Mouse (Mus musculus): ENCODE data around the gene Sh3pxd2a.

Gene Sh3pxd2a

DNA sequence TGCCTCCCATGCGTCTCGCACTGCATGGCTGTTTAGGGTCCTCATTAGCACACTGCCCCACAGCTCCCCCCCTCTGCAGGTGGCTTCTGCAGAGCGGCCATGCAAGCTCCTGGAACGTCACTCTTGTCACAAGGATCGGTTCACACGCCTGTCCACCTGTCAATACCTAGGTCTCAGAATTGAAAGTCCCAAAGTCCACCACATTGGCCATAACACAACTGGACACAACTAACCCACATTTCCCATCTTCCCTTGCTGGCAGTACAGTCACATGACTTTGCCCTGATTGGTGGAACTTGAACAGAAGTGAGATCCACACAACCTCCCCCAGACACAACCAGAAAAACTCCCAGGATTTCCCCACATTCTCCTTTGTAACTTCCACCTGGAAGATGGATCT, 53.9 kb downstream of the Sh3pxd2a start:
- Histone ChIP-seq H3K4me3 (replicated peaks; ENCODE audit: low read length) (no peak overlapping the region), H3K4me1 (replicated peaks; ENCODE audit: low read depth, low read length) (peaks cover 96% of the 10 kb centered on the region), H3K9me3 (ENCODE audit: low read length) (no peaks in the 10 kb centered on the region), H3K27me3 (ENCODE audit: insufficient read depth, low read length) (no peaks in the 10 kb centered on the region), H3K36me3 (ENCODE audit: insufficient read depth, low read length) (peaks cover 9% of the 10 kb centered on the region)
- no peak for TF ChIP-seq CTCF (conservative IDR thresholded peaks at IDR 0.05; ENCODE audit: low read length)
- TF ChIP-seq NANOG (IDR thresholded peaks at IDR 0.05; ENCODE audit: borderline replicate concordance, low read length), result no peak
- TF ChIP-seq POU5F1 (IDR thresholded peaks at IDR 0.05; ENCODE audit: borderline replicate concordance, low read length), result no peak

DNA sequence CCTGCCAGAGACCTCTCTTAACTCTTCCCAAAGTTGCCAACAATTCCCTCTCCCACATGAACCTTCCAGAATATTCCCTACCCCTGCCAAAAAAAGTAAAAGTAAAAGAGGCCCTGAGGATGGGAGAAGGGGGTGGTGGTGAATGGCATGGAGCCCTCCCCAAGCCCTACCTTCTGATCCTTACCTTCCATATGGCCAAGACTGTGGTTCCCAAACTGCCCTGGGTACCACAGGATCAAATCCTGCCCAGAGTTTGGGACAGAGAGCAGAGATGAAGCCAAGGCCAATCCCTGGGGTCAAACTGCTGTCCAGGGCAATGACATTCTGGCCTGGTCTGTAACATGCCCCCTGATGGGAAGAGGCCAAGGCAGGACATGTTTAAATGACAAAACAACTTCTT, 55.1 kb downstream of the Sh3pxd2a start:
- Histone ChIP-seq H3K36me3 (ENCODE audit: insufficient read depth, low read length) (peaks cover 9% of the 10 kb centered on the region), H3K4me3 (replicated peaks; ENCODE audit: low read length) (no peak overlapping the region), H3K4me1 (replicated peaks; ENCODE audit: low read depth, low read length) (peaks cover 91% of the 10 kb centered on the region), H3K9me3 (ENCODE audit: low read length) (no peaks in the 10 kb centered on the region), H3K27me3 (ENCODE audit: insufficient read depth, low read length) (no peaks in the 10 kb centered on the region)
- TF ChIP-seq NANOG (IDR thresholded peaks at IDR 0.05; ENCODE audit: borderline replicate concordance, low read length) (no peak), CTCF (conservative IDR thresholded peaks at IDR 0.05; ENCODE audit: low read length) (no peak), POU5F1 (IDR thresholded peaks at IDR 0.05; ENCODE audit: borderline replicate concordance, low read length) (no peak)

DNA sequence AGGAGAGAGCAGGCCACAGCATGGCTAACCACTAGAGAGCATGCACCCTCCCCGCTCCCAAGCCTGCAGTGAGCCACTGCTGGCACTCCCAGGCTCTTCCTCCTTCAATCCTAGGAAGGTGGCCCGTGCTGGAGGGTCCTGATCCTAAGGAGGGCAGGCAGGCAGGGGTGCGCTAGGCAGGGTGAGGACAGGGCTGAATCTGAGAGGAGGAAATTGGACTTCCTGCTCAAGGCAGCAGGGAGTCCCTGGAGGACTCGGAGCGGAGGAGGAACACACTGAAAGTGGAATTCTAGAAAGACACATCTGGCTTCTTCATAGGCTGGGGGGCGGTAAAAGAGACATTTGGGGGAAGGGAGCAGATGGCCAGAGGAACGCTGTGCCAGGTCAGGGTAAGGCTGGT, 55.5 kb downstream of the Sh3pxd2a start:
- H3K4me3 ChIP-seq (replicated peaks; ENCODE audit: low read length), result no peak overlapping the region

DNA sequence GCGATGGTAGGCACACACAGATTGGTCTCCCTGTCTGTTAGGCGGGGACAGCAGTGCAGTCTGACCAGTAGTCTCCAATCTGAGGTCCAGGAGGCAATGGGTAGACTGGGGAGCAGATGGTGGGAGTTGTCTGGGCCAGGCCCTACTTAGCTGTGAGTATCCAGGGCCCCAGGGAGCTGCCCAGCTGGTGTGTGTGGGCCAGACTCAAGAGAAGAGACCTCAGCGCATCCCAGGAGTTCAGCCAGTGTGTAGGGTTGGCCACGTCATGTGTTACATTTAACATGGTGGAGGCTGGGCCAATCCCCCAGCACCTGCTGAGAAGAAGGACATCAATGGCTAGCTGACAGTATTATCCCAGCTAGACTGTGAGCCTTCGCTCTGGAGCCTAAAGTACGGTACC, 56.9 kb downstream of the Sh3pxd2a start:
- Histone ChIP-seq H3K36me3 (ENCODE audit: insufficient read depth, low read length) (peaks cover 8% of the 10 kb centered on the region), H3K9me3 (ENCODE audit: low read length) (no peaks in the 10 kb centered on the region), H3K27me3 (ENCODE audit: insufficient read depth, low read length) (no peaks in the 10 kb centered on the region), H3K4me1 (replicated peaks; ENCODE audit: low read depth, low read length) (peaks cover 91% of the 10 kb centered on the region), H3K4me3 (replicated peaks; ENCODE audit: low read length) (no peak overlapping the region)
- TF ChIP-seq POU5F1 (IDR thresholded peaks at IDR 0.05; ENCODE audit: borderline replicate concordance, low read length) (no peak), NANOG (IDR thresholded peaks at IDR 0.05; ENCODE audit: borderline replicate concordance, low read length) (no peak), CTCF (conservative IDR thresholded peaks at IDR 0.05; ENCODE audit: low read length) (no peak)

More for the DNA sequence above, 55.5 kb downstream of the Sh3pxd2a start:
- H3K4me1 ChIP-seq (replicated peaks; ENCODE audit: low read depth, low read length), result peaks cover 91% of the 10 kb centered on the region
- H3K27me3 ChIP-seq (ENCODE audit: insufficient read depth, low read length), result no peaks in the 10 kb centered on the region
- TF ChIP-seq NANOG (IDR thresholded peaks at IDR 0.05; ENCODE audit: borderline replicate concordance, low read length), result no peak
- no peak for TF ChIP-seq POU5F1 (IDR thresholded peaks at IDR 0.05; ENCODE audit: borderline replicate concordance, low read length)
- TF ChIP-seq CTCF (conservative IDR thresholded peaks at IDR 0.05; ENCODE audit: low read length), result no peak
- H3K36me3 ChIP-seq (ENCODE audit: insufficient read depth, low read length), result peaks cover 9% of the 10 kb centered on the region
- no peaks in the 10 kb centered on the region for H3K9me3 ChIP-seq (ENCODE audit: low read length)

DNA sequence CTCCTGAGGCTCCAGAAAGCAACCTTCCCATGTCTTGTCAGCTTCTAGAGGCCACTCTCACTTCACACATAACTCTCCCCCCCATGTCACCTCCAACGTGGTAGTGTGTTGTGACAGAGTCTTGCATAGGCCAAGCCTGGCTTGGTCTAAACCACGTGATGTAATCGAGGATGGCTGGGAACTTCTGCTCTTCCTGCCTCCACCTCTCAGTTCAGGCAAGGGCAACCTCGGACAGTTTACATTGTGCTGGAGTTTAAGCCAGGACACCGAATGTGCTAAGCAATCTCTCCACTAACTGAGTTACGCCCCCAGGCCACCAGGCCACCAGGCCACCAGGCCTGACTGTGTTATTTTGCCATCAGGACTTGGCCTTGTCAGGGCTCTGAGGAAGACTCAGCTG, 57.7 kb downstream of the Sh3pxd2a start:
- Histone ChIP-seq H3K9me3 (ENCODE audit: low read length) (no peaks in the 10 kb centered on the region), H3K36me3 (ENCODE audit: insufficient read depth, low read length) (no peaks in the 10 kb centered on the region; the same call in 1 of the 2 replicates), H3K27me3 (ENCODE audit: insufficient read depth, low read length) (no peaks in the 10 kb centered on the region), H3K4me3 (replicated peaks; ENCODE audit: low read length) (no peak overlapping the region), H3K4me1 (replicated peaks; ENCODE audit: low read depth, low read length) (peaks cover 91% of the 10 kb centered on the region)
- no peak for TF ChIP-seq POU5F1 (IDR thresholded peaks at IDR 0.05; ENCODE audit: borderline replicate concordance, low read length)
- no peak for TF ChIP-seq NANOG (IDR thresholded peaks at IDR 0.05; ENCODE audit: borderline replicate concordance, low read length)
- no peak for TF ChIP-seq CTCF (conservative IDR thresholded peaks at IDR 0.05; ENCODE audit: low read length)

DNA sequence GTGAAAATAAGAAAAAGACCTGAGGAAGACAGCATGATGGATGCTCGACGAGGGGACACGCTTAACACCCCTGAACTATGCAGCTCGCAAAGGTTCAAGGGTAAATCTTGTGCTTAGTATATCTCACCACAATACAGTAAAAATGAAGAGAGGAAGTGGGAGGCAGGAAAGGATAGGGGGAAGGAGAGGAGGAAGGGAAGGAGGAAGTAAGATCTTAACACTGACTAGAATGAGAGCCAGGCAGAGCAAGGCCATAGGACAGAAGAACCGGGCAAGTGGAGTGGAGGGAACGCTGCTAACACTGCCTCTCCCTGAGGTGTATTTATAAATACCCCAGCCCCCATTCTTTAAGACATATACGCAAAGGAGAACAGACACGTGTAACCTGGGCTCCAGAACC, 58.7 kb downstream of the Sh3pxd2a start:
- H3K4me3 ChIP-seq (replicated peaks; ENCODE audit: low read length), result no peak overlapping the region

DNA sequence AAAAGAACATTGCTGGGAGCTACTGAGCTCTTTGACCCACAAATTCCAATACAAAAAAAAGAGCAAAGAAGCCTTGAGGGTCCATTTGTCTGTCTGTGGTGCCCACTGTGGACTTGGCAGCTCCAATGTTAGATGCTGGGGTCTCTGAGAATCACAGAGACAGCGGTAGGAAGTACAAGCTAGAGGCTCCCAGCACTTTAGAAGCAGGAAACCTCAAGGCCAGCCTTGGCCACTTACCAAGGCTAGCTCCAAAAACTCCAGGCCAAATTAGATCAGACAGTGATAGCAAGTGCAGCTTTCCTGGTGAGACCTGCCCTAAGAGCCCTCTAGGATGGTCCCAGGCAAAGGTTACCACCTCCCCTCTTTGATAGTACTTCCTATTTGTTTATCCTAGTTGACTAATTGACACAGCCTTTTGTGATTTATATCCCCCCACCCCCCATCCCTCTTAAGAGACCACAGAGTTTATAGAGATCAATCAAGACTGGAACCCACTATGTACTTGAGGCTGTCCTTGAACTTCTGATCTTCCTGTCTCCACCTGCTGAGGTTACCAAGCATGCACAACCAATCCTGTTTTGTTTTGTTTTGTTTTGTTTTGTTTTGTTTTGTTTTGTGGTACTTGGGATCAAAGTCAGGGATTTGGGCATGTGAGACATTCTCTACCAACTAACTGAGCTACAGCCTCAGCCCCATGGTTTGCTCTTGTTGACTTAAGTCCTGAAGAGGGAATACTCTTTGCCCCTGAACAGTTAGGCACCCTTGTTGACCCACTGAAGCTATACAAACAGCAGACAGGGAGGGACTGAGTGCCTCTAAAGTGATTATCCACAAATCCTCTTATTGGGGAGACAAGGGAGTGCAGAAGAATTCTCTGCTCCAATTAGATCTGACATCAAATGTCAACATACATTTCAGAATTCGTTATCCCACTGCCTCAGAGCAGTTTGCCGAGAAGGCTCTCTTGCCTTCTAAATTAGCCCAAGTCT, 60.5 kb downstream of the Sh3pxd2a start:
- Histone ChIP-seq H3K4me1 (replicated peaks; ENCODE audit: low read depth, low read length) (peaks cover 82% of the 10 kb centered on the region), H3K9me3 (ENCODE audit: low read length) (no peaks in the 10 kb centered on the region), H3K36me3 (ENCODE audit: insufficient read depth, low read length) (no peaks in the 10 kb centered on the region), H3K27me3 (ENCODE audit: insufficient read depth, low read length) (no peaks in the 10 kb centered on the region), H3K4me3 (replicated peaks; ENCODE audit: low read length) (peak overlapping the region; percentile 45; the same call in 1 of the 2 replicates)
- no peak for TF ChIP-seq POU5F1 (IDR thresholded peaks at IDR 0.05; ENCODE audit: borderline replicate concordance, low read length)
- TF ChIP-seq CTCF (conservative IDR thresholded peaks at IDR 0.05; ENCODE audit: low read length), result no peak
- TF ChIP-seq NANOG (IDR thresholded peaks at IDR 0.05; ENCODE audit: borderline replicate concordance, low read length), result peak; percentile 53; the same call in 1 of the 2 replicates

More for the DNA sequence above, 58.7 kb downstream of the Sh3pxd2a start:
- H3K9me3 ChIP-seq (ENCODE audit: low read length), result no peaks in the 10 kb centered on the region
- H3K27me3 ChIP-seq (ENCODE audit: insufficient read depth, low read length), result no peaks in the 10 kb centered on the region
- no peak for TF ChIP-seq CTCF (conservative IDR thresholded peaks at IDR 0.05; ENCODE audit: low read length)
- TF ChIP-seq POU5F1 (IDR thresholded peaks at IDR 0.05; ENCODE audit: borderline replicate concordance, low read length), result no peak
- TF ChIP-seq NANOG (IDR thresholded peaks at IDR 0.05; ENCODE audit: borderline replicate concordance, low read length), result no peak
- H3K4me1 ChIP-seq (replicated peaks; ENCODE audit: low read depth, low read length), result peaks cover 91% of the 10 kb centered on the region
- H3K36me3 ChIP-seq (ENCODE audit: insufficient read depth, low read length), result no peaks in the 10 kb centered on the region

DNA sequence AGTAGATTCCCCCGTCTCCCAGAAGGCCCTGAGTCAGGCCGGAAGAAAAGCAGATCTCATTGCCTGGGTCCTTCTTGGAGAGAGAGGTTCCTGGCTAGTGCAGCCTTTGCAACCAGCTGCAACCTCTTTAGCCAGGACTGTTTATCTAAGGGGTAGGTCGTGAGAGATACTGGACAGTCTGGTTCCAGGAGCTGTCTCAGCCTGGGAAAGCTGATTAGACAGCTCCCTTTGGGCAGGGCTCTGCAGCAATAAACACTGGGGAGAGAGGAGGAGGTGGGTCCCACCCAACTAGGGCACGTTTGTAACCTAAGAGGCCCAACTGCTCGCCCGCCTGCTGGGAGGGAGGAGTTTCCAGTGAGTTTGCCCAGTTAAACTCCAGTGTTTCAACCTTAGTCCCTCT, 61.2 kb downstream of the Sh3pxd2a start:
- TF ChIP-seq POU5F1 (IDR thresholded peaks at IDR 0.05; ENCODE audit: borderline replicate concordance, low read length) (no peak), NANOG (IDR thresholded peaks at IDR 0.05; ENCODE audit: borderline replicate concordance, low read length) (no peak), CTCF (conservative IDR thresholded peaks at IDR 0.05; ENCODE audit: low read length) (no peak)
- Histone ChIP-seq H3K4me3 (replicated peaks; ENCODE audit: low read length) (peak overlapping the region; percentile 45), H3K9me3 (ENCODE audit: low read length) (no peaks in the 10 kb centered on the region), H3K4me1 (replicated peaks; ENCODE audit: low read depth, low read length) (peaks cover 82% of the 10 kb centered on the region), H3K36me3 (ENCODE audit: insufficient read depth, low read length) (no peaks in the 10 kb centered on the region), H3K27me3 (ENCODE audit: insufficient read depth, low read length) (no peaks in the 10 kb centered on the region)
